Mouse (Mus musculus) liver, adult 2 months (tissue): Measurements from ENCODE around the gene Dera. TPM values are rescaled to one million over a fixed set of nuclear protein-coding genes. Genes with fewer than 3 reads are reported as not detected.

Experiments used
- DNase-seq: peaks from one replicate; pipeline ENCODE4 v3.0.0-alpha.2; 2011; ENCODE audit warnings: low read depth, low spot score; ENCODE audit errors: extremely low read depth
- H3K27ac ChIP-seq: fragments of 200-500 bp; replicated peaks from 2 replicates; pipeline ENCODE4 v1.5.1; 2012; ENCODE audit warnings: low read depth, mild to moderate bottlenecking, control low read depth, inconsistent platforms, low read length; ENCODE audit not compliant: insufficient read depth
- H3K27me3 ChIP-seq: fragments of 200-500 bp; 2 replicates; pipeline ENCODE4 v1.6.1; 2012; ENCODE audit warnings: mild to moderate bottlenecking, moderate library complexity, low read length, inconsistent platforms; ENCODE audit not compliant: control insufficient read depth, insufficient read depth
- H3K36me3 ChIP-seq: fragments of 200-500 bp; 2 replicates; pipeline ENCODE4 v1.6.1; 2012; ENCODE audit warnings: low read length, inconsistent platforms; ENCODE audit not compliant: control insufficient read depth, insufficient read depth
- H3K4me1 ChIP-seq: fragments of 200-500 bp; 2 replicates; pipeline ENCODE4 v1.6.1; 2011; ENCODE audit warnings: low read length; ENCODE audit not compliant: control insufficient read depth, insufficient read depth
- H3K4me3 ChIP-seq: fragments of 200-500 bp; 2 replicates; pipeline ENCODE4 v1.5.1; 2011; ENCODE audit warnings: low read depth, mild to moderate bottlenecking, control low read depth, low read length, moderate library complexity; ENCODE audit not compliant: insufficient read depth
- H3K79me2 ChIP-seq: fragments of 200-500 bp; 2 replicates; pipeline ENCODE4 v1.6.1; 2012; ENCODE audit warnings: inconsistent platforms, mild to moderate bottlenecking, low read length, moderate library complexity; ENCODE audit not compliant: control insufficient read depth, insufficient read depth
- H3K9ac ChIP-seq: fragments of 200-500 bp; 2 replicates; pipeline ENCODE4 v1.6.1; 2012; ENCODE audit warnings: low read depth, mild to moderate bottlenecking, control low read depth, inconsistent platforms, low read length
- CTCF ChIP-seq: fragments of 200-500 bp; IDR thresholded peaks from 2 replicates; pipeline ENCODE4 v1.5.1; 2011; ENCODE audit warnings: low read depth, low read length, control low read depth
- POLR2A ChIP-seq: fragments of 200-500 bp; IDR thresholded peaks from 2 replicates; pipeline ENCODE4 v1.6.1; 2011; ENCODE audit warnings: low read length, control low read depth; ENCODE audit not compliant: insufficient read depth; ENCODE audit errors: extremely low read depth
- WGBS: fragments of 180-500 bp; shearing (Covaris S2); methylation state at CpG from one replicate; pipeline ENCODE4 v1.1.7; 2018; 5-methylcytosine and 5-hydroxymethylcytosine counted together
- polyA plus RNA-seq: library from polyadenylated mRNA; depleted of rRNA; stranded (reverse); fragments of >200 nt; gene quantifications from 2 replicates; pipeline ENCODE4 v1.2.3, GENCODE M21; 2012
- total RNA-seq: library from RNA; depleted of rRNA; stranded (reverse); fragments of >200 nt; gene quantifications from 2 replicates; pipeline ENCODE4 v1.2.3, GENCODE M21; 2014

The Dera gene
- total and polyA plus RNA-seq, 2 experiments: 42.8 to 103 TPM

DNA sequence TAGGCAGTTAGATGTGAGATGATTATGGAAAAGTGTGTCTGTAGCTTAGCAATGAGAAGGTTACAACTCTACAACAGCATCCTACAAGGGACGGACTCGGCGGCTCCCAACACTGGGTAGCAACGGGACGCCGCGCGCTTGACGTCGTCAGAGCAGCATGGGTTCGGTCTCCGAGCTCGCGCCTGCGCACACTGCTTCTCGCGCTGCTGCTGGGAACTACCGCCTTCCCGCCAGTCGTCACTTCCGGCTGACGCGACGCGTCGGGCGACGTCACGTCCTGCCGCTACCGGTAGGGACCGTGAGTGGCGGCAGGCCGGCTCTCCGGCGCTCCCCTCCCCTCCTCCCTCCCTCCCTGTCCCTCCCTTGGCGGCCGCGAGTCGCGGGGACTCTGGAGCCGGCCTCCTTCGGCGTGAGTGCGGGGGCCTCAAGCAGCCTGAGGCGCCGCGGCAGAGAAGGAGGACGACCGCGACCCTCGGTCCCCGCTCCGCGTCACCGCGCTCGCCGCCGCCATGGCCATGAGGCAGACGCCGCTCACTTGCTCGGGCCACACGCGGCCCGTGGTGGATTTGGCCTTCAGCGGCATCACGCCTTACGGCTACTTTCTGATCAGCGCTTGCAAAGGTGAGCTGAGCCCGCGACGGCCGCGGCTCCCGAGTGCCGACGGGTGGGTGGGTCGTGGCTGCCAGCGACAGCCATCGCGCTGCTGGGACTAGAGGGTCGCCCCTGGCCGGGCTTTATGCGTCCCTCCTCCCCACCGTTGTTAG, 19.3 kb upstream of the Dera start, which contains the start of gene Strap:
Gene Strap (plus strand): TSS at position 233 of the 764 bp plus-strand sequence.
- Histone ChIP-seq H3K79me2 (peaks cover 16% of the 10 kb centered on the region), H3K27ac (peak within 1 kb of the TSS; percentile 71), H3K4me1 (peaks cover 14% of the 10 kb centered on the region), H3K27me3 (no peaks in the 10 kb centered on the region), H3K36me3 (peaks cover 8% of the 10 kb centered on the region), H3K4me3 (peak within 1 kb of the TSS; percentile 84), H3K9ac (peak within 1 kb of the TSS; percentile 90)
- DNase-seq: peak; percentile 87
- TF ChIP-seq CTCF: no peak
- peak; percentile 81 for TF ChIP-seq POLR2A
- under 1% methylated on average over 78 of the region's 86 CpGs for WGBS

DNA sequence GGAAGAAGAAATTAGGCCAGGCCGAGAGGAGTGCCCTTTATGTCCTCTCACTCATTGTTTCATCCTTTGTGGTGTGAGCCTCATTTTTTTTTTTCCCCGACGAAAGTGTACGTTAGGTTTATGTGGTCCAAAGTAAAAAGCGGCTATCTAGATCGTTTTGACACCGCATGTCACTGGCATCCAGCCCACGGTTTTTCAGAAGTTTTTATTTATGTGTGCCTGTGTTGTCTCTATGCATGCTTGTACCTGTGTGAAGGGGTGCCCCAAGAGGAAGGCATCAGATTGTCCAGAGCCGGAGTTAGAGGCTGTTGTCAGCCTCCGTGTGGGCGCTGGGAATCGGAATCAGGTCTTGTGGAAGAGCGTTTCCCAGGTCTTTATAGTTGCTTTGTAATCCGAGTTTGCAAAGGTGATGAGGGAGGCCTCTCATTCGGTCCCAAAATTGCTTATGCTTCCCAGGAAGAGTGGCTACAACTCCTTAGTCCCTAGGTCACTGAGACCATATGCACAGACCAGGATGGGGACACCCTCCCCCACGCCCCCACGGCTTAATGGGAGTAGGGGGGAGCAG, 18.6 kb upstream of the Dera start:
- peak overlapping the region; percentile 71 for H3K27ac ChIP-seq
- peak overlapping the region; percentile 84 for H3K4me3 ChIP-seq
- WGBS: 8% methylated on average over 17 of the region's 17 CpGs
- no peaks in the 10 kb centered on the region for H3K27me3 ChIP-seq
- H3K79me2 ChIP-seq: peaks cover 16% of the 10 kb centered on the region
- TF ChIP-seq CTCF: no peak
- H3K4me1 ChIP-seq: peaks cover 14% of the 10 kb centered on the region
- peak overlapping the region; percentile 90 for H3K9ac ChIP-seq
- H3K36me3 ChIP-seq: peaks cover 13% of the 10 kb centered on the region
- DNase-seq: peak; percentile 30

DNA sequence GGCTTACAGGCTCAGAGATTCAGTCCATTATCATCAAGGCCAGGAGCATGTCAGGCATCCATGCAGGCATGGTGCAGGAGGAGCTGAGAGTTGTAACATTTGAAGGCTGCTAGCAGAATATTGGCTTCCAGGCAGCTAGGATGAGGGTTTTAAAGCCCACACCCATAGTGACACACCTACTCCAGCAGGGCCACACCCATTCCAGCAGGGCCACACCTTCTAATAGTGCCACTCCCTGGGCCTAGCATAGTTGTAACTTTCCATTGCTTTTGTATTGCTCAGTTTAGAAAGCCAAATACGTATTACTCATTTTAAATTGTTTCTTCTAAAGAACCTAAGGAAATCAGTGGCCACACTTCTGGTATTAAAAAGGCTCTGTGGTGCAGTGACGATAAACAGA, 13.4 kb upstream of the Dera start:
- Histone ChIP-seq H3K4me3 (no peak overlapping the region), H3K4me1 (peaks cover 22% of the 10 kb centered on the region), H3K27ac (no peak overlapping the region), H3K27me3 (no peaks in the 10 kb centered on the region), H3K79me2 (peaks cover 6% of the 10 kb centered on the region), H3K36me3 (peaks cover 46% of the 10 kb centered on the region), H3K9ac (no peak overlapping the region)
- no peak for TF ChIP-seq CTCF
- TF ChIP-seq POLR2A: no peak
- WGBS: 93% methylated on average over 2 of the region's 2 CpGs
- no peak for DNase-seq

DNA sequence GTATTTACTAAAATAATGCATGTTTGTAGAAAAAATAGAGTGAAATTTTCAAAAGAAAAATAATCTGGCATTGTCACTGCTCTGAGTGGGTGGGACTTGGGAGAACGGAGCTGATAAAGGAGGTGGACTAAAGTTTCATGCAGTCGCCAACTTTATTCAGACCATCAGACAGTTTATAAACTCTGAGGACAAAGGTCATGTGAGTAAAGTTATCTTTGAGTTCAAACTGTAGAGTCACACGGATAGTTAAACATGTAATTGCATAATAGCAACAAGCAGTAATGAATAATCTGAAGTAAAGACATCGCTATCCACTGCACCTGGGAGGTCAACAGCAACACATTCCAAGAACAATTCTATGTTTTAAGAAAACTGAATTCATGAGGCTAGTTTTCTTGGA, 9.6 kb upstream of the Dera start:
- WGBS: 13% methylated on average over 4 of the region's 4 CpGs
- no peaks in the 10 kb centered on the region; the same call in 1 of the 2 replicates for H3K79me2 ChIP-seq
- H3K4me3 ChIP-seq: no peak overlapping the region
- peaks cover 56% of the 10 kb centered on the region for H3K36me3 ChIP-seq
- TF ChIP-seq POLR2A: no peak
- peaks cover 8% of the 10 kb centered on the region; the same call in 1 of the 2 replicates for H3K4me1 ChIP-seq
- peak overlapping the region; percentile 66 for H3K27ac ChIP-seq
- H3K27me3 ChIP-seq: no peaks in the 10 kb centered on the region
- no peak overlapping the region for H3K9ac ChIP-seq
- peak; percentile 94 for DNase-seq

DNA sequence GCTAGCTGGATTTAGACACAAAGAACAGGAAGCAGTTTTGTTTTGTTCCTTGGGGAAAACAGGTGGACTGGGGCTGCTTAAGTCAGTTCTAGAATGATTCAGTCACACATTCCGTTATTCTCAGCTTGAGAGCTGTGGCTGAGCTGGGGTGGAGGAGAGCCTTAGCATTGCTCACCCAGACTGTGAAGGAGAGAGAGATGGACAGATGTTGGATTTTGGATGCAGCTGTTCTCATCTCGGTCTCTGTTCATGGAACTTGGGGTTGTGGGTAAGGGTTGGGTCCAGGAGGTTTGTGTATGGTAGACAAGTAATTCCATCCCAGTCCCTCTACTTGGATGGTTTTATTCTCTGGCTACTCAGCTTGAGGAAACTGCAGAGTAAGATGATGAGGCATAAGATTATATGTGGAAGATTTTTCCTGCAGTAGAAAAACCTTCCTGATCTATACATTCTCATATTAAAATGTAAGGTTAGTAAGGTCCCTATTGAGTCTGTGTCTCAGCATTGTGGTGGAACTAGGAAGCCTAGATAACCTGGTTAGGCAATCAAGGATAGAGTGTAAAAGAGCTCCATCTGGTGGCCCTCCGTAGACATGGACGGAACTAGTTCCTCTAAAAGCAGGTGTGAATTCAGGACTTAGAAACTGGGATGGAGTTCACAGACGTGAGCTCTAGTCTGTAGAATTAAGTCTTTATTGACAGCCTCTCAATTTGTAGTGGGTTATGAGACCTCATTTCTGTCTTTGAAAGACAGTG, 7.0 kb upstream of the Dera start:
- peaks cover 45% of the 10 kb centered on the region for H3K36me3 ChIP-seq
- TF ChIP-seq POLR2A (no peak), CTCF (peak; percentile 33; the same call in 1 of the 2 replicates)
- H3K4me3 ChIP-seq: no peak overlapping the region
- 57% methylated on average over 5 of the region's 5 CpGs for WGBS
- no peak overlapping the region for H3K9ac ChIP-seq
- no peaks in the 10 kb centered on the region for H3K79me2 ChIP-seq
- peak; percentile 58 for DNase-seq
- peaks cover 19% of the 10 kb centered on the region for H3K4me1 ChIP-seq
- no peaks in the 10 kb centered on the region for H3K27me3 ChIP-seq
- no peak overlapping the region for H3K27ac ChIP-seq
